Mouse (Mus musculus) erythroid progenitor cell, adult 5-6 weeks (primary cell): ENCODE data around the gene Nceh1. TPM values are rescaled to one million over a fixed set of nuclear protein-coding genes. Genes with fewer than 3 reads are reported as not detected.
A peak's percentile ranks its signal among the peaks of the same experiment; 100 is the strongest.
"Not testable (repeated sequence)": the region's sequence is repeated elsewhere in the genome, so short reads cannot be mapped to it uniquely, and the experiment has no call there.

Experiments
- ATAC-seq: replicated peaks from 2 replicates; pipeline ENCODE4 v1.8.0; 2016; ENCODE audit warnings: moderate number of reproducible peaks, mild to moderate bottlenecking, moderate TSS enrichment, inconsistent platforms; ENCODE audit not compliant: poor library complexity, low FRiP score, severe bottlenecking
- total RNA-seq, 2 experiments: library from RNA; stranded (forward) in 1 of 2; stranded (reverse) in 1 of 2; fragments of 150-400 nt in 1 of 2; fragments of 186-747, 209-891 nt in 1 of 2; gene quantifications; 2 replicates each; pipeline versions ENCODE4 v1.2.3 to v1.2.4; 2015 to 2017; ENCODE audit warnings: low replicate concordance in 2 of 2

Gene Nceh1
- total RNA-seq, 2 experiments from 2014 or later, result 3.8 to 7.3 TPM

DNA sequence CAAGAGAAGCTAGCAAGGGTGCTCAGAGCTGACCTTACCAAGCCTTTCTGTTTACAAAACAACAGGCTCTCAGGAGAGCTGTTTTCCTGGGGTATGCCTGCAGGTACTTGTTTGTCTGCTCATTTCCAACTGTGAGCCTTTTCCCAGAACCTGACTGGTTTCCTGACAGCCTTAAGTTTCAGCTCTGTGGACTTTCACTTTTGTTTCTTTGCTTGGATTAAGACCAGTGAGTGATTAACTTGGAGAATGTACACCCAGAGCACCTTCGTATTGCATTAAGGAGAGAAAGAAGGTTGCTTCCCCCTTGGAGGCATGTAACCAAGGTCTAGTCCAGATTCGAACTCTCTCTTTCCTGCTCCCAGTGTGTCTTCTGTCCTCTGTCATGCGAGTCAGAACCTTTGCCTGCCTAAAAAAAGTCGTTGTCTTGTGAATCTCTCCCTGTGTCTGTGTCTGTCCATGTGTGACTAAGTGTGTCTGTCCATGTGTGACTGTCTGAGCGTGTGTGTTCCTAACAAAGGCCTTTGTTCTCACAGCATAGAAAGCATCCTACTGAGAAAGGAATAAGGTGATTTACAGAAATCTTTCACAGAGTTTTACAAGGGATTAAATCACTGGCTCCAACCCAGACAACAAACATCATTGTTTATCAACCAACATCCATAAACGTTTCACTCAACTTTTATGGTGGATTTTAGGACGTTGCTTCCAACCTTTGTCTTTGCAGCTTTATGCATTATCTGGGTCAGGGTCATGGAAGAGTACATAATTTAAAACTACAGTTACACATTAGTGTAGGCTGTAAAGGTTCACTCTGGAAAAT lies 90.4 kb downstream of the Nceh1 start:
- no peak for ATAC-seq

DNA sequence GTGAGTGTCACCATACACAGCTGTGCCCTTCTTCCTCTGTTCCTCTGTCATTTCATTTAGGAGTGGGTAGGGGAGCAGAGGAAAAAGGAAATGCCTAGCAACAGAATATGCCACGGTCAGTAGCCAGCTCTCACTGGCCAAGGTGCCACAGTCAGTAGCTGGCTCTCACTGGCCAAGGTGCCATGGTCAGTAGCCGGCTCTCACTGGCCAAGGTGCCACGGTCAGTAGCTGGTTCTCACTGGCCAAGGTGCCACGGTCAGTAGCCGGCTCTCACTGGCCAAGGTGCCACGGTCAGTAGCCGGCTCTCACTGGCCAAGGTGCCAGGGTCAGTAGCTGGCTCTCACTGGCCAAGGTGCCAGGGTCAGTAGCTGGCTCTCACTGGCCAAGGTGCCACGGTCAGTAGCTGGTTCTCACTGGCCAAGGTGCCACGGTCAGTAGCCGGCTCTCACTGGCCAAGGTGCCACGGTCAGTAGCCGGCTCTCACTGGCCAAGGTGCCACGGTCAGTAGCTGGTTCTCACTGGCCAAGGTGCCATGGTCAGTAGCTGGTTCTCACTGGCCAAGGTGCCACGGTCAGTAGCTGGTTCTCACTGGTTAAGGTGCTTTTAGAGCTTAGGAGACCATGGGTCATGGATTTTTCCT lies 96.6 kb downstream of the Nceh1 start:
- not testable (repeated sequence) for ATAC-seq

DNA sequence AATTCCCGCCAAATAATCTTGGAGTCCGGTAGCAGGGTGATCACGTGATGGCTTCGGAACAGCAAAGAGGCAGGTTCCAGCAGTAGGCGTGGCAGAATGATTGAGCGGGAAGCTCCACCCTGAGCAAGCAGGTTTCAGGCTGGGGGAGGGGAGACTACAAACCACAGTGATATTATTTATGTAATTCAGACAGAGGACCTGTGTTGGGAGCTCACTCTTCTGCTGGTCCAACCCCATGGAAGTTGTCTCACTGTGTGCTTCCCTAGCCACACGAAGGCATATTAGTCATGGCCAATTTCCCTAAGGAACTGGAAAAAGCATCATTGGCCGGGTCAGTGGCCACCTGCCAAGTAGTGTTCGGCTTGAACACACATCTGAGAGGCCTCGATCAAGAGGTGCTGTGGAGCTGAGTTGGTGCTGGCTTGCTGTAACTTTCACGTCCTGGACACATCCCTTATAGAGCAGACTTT lies 97.5 kb downstream of the Nceh1 start:
- ATAC-seq, result peak; percentile 69

DNA sequence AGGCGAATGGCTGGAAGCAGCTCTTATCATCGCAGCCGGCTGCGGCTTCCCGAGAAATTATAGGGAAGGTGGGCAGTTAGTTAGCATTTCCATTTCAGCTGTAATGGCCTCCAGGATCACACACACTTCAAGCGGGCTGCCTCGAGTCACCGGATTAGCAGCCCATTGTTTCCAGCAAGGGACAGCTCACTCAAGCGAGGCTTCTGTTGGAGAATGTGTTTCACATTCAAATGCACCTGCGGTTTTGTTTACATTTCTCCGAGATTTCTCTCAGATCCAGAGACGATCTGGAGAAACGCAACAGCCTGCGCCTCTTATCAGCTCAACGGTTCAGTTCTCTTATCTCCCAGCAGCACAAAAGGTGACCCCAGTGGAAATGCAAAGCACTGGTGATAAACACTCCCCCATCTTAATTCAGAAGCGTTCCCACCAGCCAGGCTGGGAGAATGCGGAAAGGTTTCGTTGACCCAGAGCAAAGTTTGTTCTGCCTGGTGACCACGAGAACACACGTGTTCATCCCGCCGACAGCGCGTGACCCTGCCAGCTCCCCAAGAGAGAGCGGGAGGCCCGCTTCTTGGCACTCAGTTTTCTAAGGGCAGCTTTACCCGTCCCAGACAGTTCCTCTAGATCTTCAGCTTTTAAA lies 100.4 kb downstream of the Nceh1 start:
- ATAC-seq, result no peak

DNA sequence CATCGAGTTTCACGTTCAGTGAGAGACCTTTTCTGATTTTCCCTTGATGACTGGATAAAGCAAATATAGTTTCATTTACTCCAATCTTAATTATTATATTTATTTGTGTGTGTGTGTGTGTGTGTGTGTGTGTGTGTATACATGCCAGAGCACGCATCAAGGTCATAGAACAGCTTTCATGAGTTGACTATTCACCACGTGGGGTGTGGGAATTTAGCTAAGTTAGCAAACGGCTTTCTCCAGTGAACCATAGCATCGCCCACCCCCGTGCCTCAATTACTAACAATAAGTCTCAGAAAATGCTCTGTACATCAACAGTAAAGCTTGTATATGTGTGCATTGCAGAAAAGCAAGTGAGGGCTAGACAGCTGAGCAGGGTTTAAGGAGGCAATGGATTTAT lies 101.0 kb downstream of the Nceh1 start:
- ATAC-seq, result no peak

DNA sequence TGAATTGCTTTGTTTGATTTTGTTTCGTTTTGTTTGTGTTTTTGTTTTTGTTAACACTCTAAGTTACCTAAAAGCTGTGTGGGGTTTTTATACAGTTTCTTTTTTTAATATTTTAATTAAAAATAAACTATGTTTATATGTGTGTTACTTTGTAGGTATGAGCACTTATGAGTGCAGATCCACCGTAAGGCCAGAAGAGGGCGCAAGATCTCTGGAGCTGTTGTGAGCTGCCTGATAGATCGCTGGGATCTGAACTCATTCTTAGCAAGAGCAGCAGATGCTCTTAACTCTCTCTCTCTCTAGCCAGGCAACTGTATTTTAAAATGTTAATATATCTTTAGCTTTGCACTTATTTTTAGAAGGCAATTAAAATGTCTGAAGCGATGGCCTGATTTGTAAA lies 101.5 kb downstream of the Nceh1 start:
- ATAC-seq, result no peak

DNA sequence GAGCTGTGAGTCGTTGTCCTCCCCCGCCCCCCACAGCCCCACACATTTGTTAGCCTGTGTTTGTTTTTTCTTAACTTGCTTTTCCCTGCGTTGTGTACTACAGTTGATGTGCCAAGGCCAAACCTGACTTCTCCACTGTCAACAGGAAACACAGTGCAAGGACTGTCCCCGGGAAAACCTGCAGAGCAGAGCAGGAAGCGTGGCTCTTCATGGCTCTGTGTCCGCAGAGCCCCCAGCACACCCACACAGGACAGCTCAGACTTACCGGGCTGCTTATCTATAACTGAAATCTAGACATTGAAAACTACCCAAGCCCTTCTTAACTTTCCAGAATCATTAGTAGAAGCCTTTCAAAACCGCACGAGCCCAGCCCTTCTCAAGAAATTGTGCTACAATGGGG lies 102.3 kb downstream of the Nceh1 start:
- no peak for ATAC-seq

DNA sequence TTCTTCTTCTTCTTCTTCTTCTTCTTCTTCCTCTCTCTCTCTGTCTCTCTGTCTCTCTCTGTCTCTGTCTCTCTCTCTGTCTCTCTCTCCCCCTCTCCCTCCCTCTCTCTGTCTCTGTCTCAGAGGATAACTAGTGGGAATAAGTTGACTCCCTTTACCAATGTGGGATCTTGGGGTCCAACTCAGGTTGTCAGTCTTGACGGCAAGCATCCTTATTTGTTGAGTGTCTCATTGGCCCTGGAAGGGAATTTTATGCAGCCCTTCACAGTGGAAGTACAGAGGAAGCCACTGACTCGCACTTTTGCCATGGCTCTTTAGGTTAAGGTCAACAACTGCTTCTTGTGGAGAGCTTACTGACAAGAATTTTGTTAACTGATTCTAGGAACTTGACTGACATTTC lies 105.5 kb downstream of the Nceh1 start:
- no peak for ATAC-seq

DNA sequence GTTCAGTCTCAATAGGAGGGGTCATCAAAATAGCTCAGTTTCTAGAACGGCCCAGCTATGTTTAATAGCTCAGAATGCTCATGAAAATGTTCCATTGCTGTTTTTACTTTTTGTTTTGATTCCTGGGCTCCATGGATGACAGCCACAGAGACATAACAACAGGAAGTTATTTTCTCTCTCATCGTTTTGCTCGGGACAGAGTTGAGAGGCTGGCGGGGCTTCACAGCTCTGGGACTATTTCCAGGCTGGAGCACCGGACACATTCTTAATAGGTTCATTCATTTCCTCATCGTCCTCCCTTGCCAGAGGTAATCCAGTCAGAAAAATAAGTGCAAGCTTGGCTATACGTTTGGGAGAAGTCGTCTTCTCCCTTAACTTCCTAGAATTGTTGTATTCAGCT lies 106.1 kb downstream of the Nceh1 start:
- no peak for ATAC-seq

DNA sequence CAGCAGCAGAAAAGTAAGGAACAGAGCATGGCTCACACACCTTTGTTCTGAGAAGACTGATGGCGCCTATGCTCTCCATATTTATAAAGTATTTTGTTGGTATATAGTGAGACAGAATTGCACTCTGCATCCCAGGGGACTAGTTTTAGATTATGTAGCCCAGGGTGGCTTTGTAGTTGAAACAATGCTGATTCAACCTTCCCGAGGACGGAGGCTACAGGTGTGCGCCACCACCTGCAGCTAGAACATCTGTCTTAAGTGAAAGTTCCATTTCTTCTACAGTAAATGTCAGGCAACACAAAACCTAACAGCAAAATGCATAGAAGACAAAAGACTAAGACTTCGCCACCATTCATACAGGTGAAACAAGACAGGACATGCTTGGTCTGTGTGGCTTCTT lies 107.5 kb downstream of the Nceh1 start:
- no peak for ATAC-seq

DNA sequence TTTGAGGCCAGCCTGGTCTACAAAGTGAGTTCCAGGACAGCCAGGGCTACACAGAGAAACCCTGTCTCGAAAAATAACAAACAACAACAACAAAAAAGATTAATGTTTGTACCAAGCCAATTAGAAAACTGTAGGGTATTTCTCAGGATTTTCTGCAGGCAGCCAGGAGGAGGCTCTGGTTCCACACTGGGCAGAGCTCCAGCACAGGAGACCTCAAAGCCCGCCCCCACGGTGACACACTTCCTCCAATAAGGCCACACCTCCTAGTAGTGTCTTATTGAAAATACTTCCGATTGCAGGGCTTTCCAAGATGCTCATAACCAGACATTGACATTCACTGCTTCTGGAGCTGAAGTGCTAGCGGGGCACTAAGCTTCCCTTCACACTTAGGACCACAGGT lies 108.2 kb downstream of the Nceh1 start:
- ATAC-seq, result peak; percentile 84

DNA sequence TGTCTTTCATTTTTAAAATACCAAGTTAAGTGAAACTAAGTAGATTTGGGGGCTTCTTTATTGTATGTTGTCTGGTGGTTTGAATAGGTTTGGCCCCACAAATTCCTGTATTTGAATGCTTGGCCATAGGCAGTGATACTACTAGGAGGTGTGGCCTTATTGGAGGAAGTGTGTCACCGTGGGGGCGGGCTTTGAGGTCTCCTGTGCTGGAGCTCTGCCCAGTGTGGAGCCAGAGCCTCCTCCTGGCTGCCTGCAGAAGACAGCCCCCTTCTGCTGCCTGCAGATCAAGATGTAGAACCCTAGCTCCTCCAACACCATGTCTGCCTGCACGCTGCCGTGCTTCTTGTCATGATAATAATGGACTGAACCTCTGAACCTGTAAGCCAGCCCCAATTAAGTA lies 108.6 kb downstream of the Nceh1 start:
- ATAC-seq, result peak; percentile 89

DNA sequence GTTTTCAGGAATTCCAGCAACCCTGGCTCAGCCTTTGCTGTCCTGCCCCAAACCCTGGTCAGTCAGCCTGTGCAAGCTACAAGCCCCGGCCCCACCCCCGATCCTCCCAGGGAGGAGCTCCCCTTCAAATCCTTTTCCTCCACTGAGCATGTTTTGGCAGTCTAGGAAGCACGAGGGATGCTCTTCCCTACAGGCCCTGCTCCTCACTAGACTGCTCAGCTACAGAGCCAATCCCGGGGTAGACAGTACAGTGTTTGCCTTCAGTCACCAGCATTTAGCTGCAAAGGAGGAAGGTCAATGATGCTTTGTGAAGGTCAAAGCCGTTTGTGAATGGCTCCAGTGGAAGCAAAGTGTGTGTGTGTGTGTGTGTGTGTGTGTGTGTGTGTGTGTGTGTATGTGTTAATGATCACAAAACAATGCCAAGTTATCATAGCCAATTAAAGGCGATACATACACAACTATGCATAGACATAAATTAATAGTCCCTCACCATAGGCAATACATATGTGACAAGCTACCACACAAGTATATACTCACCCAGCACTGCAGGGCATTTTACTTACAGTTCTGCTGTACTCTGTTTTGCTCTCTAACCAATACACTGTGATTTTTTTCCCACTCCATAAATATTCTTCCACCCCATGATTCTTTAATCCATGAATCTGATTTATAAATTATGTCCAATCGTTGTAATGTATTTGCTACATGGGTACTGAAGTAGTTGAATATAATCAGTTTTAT lies 111.0 kb downstream of the Nceh1 start:
- ATAC-seq, result no peak

DNA sequence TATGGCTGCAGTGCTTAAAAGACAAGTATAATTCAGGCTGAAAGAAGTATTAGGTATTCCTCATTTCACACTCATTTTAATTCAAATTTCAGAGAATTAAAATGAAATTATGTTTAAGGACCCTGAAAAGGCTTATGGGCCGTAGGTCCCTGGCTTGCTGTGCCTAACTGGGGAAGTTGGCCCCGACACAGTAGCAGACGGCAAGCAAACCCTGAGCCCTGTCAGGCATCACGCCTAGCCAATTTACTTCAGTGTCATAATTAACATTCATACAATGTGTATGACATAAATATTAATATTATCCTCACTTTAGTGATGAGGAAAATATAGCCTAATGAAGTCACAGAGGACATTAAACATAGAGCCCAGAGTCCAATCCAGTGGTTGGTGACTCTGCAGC lies 117.7 kb downstream of the Nceh1 start:
- ATAC-seq, result no peak

DNA sequence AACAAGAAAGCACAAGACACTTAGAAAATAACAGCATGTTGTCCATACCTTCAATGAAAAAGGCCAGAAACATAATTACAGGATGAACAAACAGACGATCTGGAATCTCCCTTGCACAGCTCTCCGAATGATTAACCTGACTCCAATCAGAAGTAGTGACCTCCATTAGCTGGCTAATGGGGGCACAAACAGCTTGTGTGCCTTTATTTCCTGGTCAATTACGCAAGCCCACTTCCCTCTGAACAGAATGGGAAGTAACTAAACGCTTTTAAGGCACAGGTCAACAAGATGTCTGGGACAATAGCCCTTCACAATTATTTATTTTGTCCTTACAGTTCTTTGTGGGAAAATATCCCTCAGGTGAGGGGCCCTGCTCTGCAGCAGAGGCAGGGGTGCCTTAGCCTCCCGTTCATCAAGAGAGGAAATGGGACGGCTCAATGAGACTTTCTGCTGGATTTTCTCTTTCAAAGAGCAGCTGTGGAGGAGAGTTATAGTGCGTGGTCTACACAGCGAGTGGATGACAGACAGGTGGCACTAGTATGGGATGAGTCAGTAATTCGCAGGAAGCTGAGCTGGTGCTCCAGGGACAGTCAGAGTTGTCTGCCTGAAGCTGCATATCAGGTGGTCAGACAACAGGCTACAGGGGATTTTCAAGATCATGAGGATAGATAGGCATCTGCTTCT lies 119.7 kb downstream of the Nceh1 start:
- no peak for ATAC-seq

DNA sequence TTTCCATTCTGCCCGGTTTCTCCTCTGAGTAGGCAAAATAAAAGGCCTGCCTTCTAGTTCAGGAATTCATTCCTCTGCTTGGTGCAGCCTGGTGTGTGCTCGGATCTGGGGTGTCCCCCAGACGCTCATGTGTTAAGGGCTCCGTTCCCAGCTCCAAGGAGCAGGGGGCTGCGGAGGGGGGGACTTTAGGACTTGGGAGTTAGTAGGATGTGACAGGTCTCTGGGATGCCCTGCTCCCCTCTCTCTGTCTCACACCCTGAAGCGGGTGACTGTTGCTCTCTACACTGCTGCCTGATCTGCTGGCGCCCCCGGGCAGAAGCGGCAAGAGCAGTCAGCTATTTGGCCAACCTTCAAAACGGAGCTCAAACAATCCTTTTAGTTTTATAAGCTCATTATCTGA lies 124.0 kb downstream of the Nceh1 start:
- no peak for ATAC-seq

DNA sequence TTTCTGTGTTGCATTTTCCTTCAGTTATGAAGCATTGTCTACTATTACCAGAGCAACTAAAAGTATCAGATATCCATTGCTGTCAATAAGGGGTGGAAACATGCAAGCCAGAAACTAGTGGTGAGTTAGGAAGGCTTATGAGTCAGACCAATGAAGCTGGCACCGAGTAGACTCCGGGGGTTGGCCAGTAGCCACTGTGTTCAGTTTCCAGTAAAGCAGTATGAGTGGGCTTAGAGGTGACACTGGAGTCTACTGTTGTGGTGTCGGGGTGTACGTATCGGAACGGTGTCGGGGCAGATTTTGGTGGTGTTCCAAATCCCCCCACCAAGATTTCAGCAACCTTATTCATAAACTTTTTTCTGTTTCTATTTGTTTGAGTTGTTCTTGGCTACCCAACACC lies 128.2 kb downstream of the Nceh1 start:
- ATAC-seq, result no peak

DNA sequence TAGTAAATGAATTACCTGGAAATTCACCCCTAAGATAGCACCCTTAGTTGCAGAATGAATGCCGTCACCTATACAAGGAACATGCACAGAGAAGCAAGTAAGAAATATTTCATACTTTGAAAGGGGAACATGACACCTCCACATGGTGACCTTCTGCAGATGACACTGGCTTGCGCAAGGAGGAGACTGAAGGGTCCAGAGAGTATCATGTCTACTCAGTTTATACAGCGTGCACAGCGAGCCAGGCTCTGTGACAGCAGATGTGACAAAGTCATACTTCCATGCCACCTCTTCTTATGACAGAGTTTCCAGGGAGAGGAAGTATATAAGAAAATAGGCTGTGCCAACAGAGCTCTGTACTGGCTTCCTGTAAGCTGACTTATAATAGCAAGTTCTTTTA lies 128.7 kb downstream of the Nceh1 start:
- no peak for ATAC-seq

DNA sequence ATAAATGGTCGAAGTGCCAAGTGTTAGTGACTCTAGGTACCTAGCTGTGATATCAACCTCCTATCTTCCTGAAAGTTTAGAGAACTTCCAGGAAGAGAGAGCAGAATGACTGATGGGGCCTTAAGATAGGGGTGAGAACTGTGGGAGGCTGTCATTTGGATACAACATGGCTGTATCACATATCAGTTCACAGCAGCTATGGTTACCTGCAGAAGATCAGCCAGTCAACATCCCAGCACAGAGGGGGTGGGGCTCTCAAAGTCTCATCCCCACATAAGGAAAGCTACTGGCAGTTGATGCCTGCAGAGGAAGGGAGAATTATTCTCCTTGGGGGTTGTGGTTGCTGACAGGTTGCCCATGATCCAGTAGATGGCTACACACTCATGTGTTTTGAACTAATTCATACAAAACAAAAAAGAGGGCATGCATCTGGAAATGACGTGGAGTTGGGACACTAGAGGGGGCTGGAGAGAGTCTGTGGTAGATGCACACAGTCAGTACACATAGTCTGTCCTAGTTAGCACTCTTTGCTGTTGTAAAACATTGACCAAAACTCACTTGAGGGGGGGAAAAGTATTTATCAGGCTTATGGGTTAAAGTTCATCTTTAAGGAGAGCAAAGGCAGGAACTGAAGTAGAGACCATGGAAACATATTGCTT lies 131.9 kb downstream of the Nceh1 start:
- 0 out of 2 replicates have a peak, but pooled peaks have one; percentile 22 for ATAC-seq
